Mouse (Mus musculus): ENCODE data around the gene C330007P06Rik. TPM values are rescaled to one million over a fixed set of nuclear protein-coding genes. Genes with fewer than 3 reads are reported as not detected.

The C330007P06Rik gene
- polyA plus RNA-seq, 1 experiment = 6.3 TPM

- Histone ChIP-seq H3K79me3 (ENCODE audit: low read depth) (peaks cover 7% of the 10 kb centered on the region), H3ac (ENCODE audit: control insufficient read depth, insufficient read length, low read depth) (peak overlapping the region; percentile 91), H3K4me3 (ENCODE audit: insufficient read depth, poor library complexity, severe bottlenecking) (peak overlapping the region; percentile 41), H3K27me3 (ENCODE audit: control insufficient read depth, insufficient read depth, insufficient read length) (no peaks in the 10 kb centered on the region), H3K79me2 (ENCODE audit: control insufficient read depth, insufficient read depth) (peaks cover 21% of the 10 kb centered on the region), H3K36me3 (ENCODE audit: control insufficient read depth, insufficient read depth) (peaks cover 5% of the 10 kb centered on the region)
- TF ChIP-seq MAX (IDR thresholded peaks at IDR 0.05) = no peak
- TF ChIP-seq USF1 (IDR thresholded peaks at IDR 0.05; ENCODE audit: low read depth) = no peak
- no peak for TF ChIP-seq MYOD1 (IDR thresholded peaks at IDR 0.05; ENCODE audit: control insufficient read depth, insufficient read length, low read depth)
- TF ChIP-seq CEBPB (IDR thresholded peaks at IDR 0.05; ENCODE audit: low read depth) = no peak
- no peak for TF ChIP-seq MYOG (IDR thresholded peaks at IDR 0.05; ENCODE audit: control insufficient read depth, extremely low read depth, insufficient read length)
- no peak for TF ChIP-seq FOSL1 (IDR thresholded peaks at IDR 0.05; ENCODE audit: insufficient read depth, low read length, poor library complexity, severe bottlenecking)
- no peak for TF ChIP-seq CTCF (IDR thresholded peaks at IDR 0.05; ENCODE audit: control insufficient read depth, insufficient read depth, insufficient read length)
These were observed 805 bp upstream of the C330007P06Rik start for GRCm38 (mm10) chrX:36874704-36875128.

GRCm38 (mm10) chrX:36874178-36874696, 326 bp upstream of the C330007P06Rik start:
- Histone ChIP-seq H3ac (ENCODE audit: control insufficient read depth, insufficient read length, low read depth) (peak overlapping the region; percentile 91), H3K36me3 (ENCODE audit: control insufficient read depth, insufficient read depth) (peaks cover 5% of the 10 kb centered on the region), H3K27me3 (ENCODE audit: control insufficient read depth, insufficient read depth, insufficient read length) (no peaks in the 10 kb centered on the region), H3K79me3 (ENCODE audit: low read depth) (peaks cover 7% of the 10 kb centered on the region), H3K4me3 (ENCODE audit: insufficient read depth, poor library complexity, severe bottlenecking) (peak overlapping the region; percentile 41), H3K79me2 (ENCODE audit: control insufficient read depth, insufficient read depth) (peaks cover 21% of the 10 kb centered on the region)
- TF ChIP-seq CTCF (IDR thresholded peaks at IDR 0.05; ENCODE audit: control insufficient read depth, insufficient read depth, insufficient read length) (no peak), USF1 (IDR thresholded peaks at IDR 0.05; ENCODE audit: low read depth) (no peak)

- Histone ChIP-seq H3K4me3 (ENCODE audit: insufficient read depth, poor library complexity, severe bottlenecking) (no peak overlapping the region), H3K79me2 (ENCODE audit: control insufficient read depth, insufficient read depth) (peaks cover 9% of the 10 kb centered on the region), H3K79me3 (ENCODE audit: low read depth) (peaks cover 3% of the 10 kb centered on the region), H3ac (ENCODE audit: control insufficient read depth, insufficient read length, low read depth) (no peak overlapping the region), H3K36me3 (ENCODE audit: control insufficient read depth, insufficient read depth) (no peaks in the 10 kb centered on the region), H3K27me3 (ENCODE audit: control insufficient read depth, insufficient read depth, insufficient read length) (no peaks in the 10 kb centered on the region)
- no peak for TF ChIP-seq FOSL1 (IDR thresholded peaks at IDR 0.05; ENCODE audit: insufficient read depth, low read length, poor library complexity, severe bottlenecking)
- no peak for TF ChIP-seq MYOG (IDR thresholded peaks at IDR 0.05; ENCODE audit: control insufficient read depth, extremely low read depth, insufficient read length)
- no peak for TF ChIP-seq CTCF (IDR thresholded peaks at IDR 0.05; ENCODE audit: control insufficient read depth, insufficient read depth, insufficient read length)
- TF ChIP-seq MYOD1 (IDR thresholded peaks at IDR 0.05; ENCODE audit: control insufficient read depth, insufficient read length, low read depth) = no peak
- TF ChIP-seq USF1 (IDR thresholded peaks at IDR 0.05; ENCODE audit: low read depth) = no peak
- no peak for TF ChIP-seq CEBPB (IDR thresholded peaks at IDR 0.05; ENCODE audit: low read depth)
- TF ChIP-seq MAX (IDR thresholded peaks at IDR 0.05) = no peak
These were observed 3.5 kb downstream of the C330007P06Rik start for GRCm38 (mm10) chrX:36870372-36870771.

- Histone ChIP-seq H3K4me3 (ENCODE audit: insufficient read depth, poor library complexity, severe bottlenecking) (peak overlapping the region; percentile 18), H3K27me3 (ENCODE audit: control insufficient read depth, insufficient read depth, insufficient read length) (no peaks in the 10 kb centered on the region), H3ac (ENCODE audit: control insufficient read depth, insufficient read length, low read depth) (no peak overlapping the region), H3K36me3 (ENCODE audit: control insufficient read depth, insufficient read depth) (no peaks in the 10 kb centered on the region), H3K79me3 (ENCODE audit: low read depth) (peaks cover 21% of the 10 kb centered on the region), H3K79me2 (ENCODE audit: control insufficient read depth, insufficient read depth) (peaks cover 16% of the 10 kb centered on the region)
- TF ChIP-seq FOSL1 (IDR thresholded peaks at IDR 0.05; ENCODE audit: insufficient read depth, low read length, poor library complexity, severe bottlenecking) = no peak
- TF ChIP-seq MAX (IDR thresholded peaks at IDR 0.05) = no peak
- no peak for TF ChIP-seq CEBPB (IDR thresholded peaks at IDR 0.05; ENCODE audit: low read depth)
- no peak for TF ChIP-seq MYOD1 (IDR thresholded peaks at IDR 0.05; ENCODE audit: control insufficient read depth, insufficient read length, low read depth)
- TF ChIP-seq USF1 (IDR thresholded peaks at IDR 0.05; ENCODE audit: low read depth) = no peak
- no peak for TF ChIP-seq CTCF (IDR thresholded peaks at IDR 0.05; ENCODE audit: control insufficient read depth, insufficient read depth, insufficient read length)
- TF ChIP-seq MYOG (IDR thresholded peaks at IDR 0.05; ENCODE audit: control insufficient read depth, extremely low read depth, insufficient read length) = no peak
These were observed 9.1 kb downstream of the C330007P06Rik start for GRCm38 (mm10) chrX:36864609-36865328.

- H3ac ChIP-seq (ENCODE audit: control insufficient read depth, insufficient read length, low read depth) = peak overlapping the region; percentile 64
- TF ChIP-seq USF1 (IDR thresholded peaks at IDR 0.05; ENCODE audit: low read depth) (peak; percentile 93), MAX (IDR thresholded peaks at IDR 0.05) (no peak), MYOG (IDR thresholded peaks at IDR 0.05; ENCODE audit: control insufficient read depth, extremely low read depth, insufficient read length) (no peak), MYOD1 (IDR thresholded peaks at IDR 0.05; ENCODE audit: control insufficient read depth, insufficient read length, low read depth) (no peak)
- peaks cover 21% of the 10 kb centered on the region for H3K79me3 ChIP-seq (ENCODE audit: low read depth)
- no peaks in the 10 kb centered on the region for H3K27me3 ChIP-seq (ENCODE audit: control insufficient read depth, insufficient read depth, insufficient read length)
- peak overlapping the region; percentile 37 for H3K4me3 ChIP-seq (ENCODE audit: insufficient read depth, poor library complexity, severe bottlenecking)
- H3K36me3 ChIP-seq (ENCODE audit: control insufficient read depth, insufficient read depth) = no peaks in the 10 kb centered on the region
- H3K79me2 ChIP-seq (ENCODE audit: control insufficient read depth, insufficient read depth) = peaks cover 16% of the 10 kb centered on the region
These were observed 9.9 kb downstream of the C330007P06Rik start for GRCm38 (mm10) chrX:36863766-36864608.

All from C2C12 (cell line).